Mouse (Mus musculus) liver, embryonic 14.5 days (tissue): ENCODE results near the gene Ankle1. TPM values are rescaled to one million over a fixed set of nuclear protein-coding genes. Genes with fewer than 3 reads are reported as not detected.

Experiments used
- ATAC-seq: fragments of 200-750 bp; cut with Nextera tagmentation; 2 replicates; pipeline ENCODE4 v1.8.0; 2017; ENCODE audit warnings: moderate number of reproducible peaks, mild to moderate bottlenecking, moderate library complexity; ENCODE audit not compliant: insufficient read depth
- DNase-seq, 3 experiments: peaks; one replicate each; pipeline ENCODE4 v3.0.0-alpha.2; 2012 to 2013; ENCODE audit warnings: low read depth in 3 of 3, low spot score in 3 of 3
- H3K27ac ChIP-seq: fragments of 300-500 bp; sonication (generic); 2 replicates; pipeline ENCODE4 v1.5.1; 2014; ENCODE audit warnings: moderate library complexity, mild to moderate bottlenecking, control low read depth, inconsistent platforms
- H3K27me3 ChIP-seq: fragments of 300-500 bp; sonication (generic); 2 replicates; pipeline ENCODE4 v1.6.1; 2014; ENCODE audit warnings: mild to moderate bottlenecking, low read length, moderate library complexity; ENCODE audit not compliant: control insufficient read depth, insufficient read depth
- H3K36me3 ChIP-seq: fragments of 300-500 bp; sonication (generic); replicated peaks from 2 replicates; pipeline ENCODE4 v1.6.1; 2014; ENCODE audit warnings: low read depth; ENCODE audit not compliant: control insufficient read depth, insufficient read depth
- H3K4me1 ChIP-seq, 2 experiments: fragments of 200-500 bp in 1 of 2; fragments of 300-500 bp in 1 of 2; sonication (generic) in 1 of 2; replicated peaks; 2 replicates each; pipeline ENCODE4 v1.6.1; 2012 to 2014; ENCODE audit warnings: antibody characterized with exemption in 1 of 2, inconsistent platforms in 1 of 2, low read length in 1 of 2; ENCODE audit not compliant: control insufficient read depth in 2 of 2, insufficient read depth in 2 of 2
- H3K4me2 ChIP-seq: fragments of 300-500 bp; sonication (generic); 2 replicates; pipeline ENCODE4 v1.6.1; 2014; ENCODE audit warnings: low read depth, mild to moderate bottlenecking, control low read depth, moderate library complexity
- H3K4me3 ChIP-seq, 2 experiments: fragments of 200-500 bp in 1 of 2; fragments of 300-500 bp in 1 of 2; sonication (generic) in 1 of 2; 2 replicates each; pipeline ENCODE4 v1.5.1; 2012 to 2014; ENCODE audit warnings: low read depth in 2 of 2, low read length in 2 of 2, mild to moderate bottlenecking in 2 of 2, control low read depth in 1 of 2, inconsistent platforms in 1 of 2, moderate library complexity in 1 of 2; ENCODE audit not compliant: insufficient read depth in 1 of 2
- H3K9ac ChIP-seq: fragments of 300-500 bp; sonication (generic); replicated peaks from 2 replicates; pipeline ENCODE4 v1.6.1; 2014; ENCODE audit warnings: mild to moderate bottlenecking, control low read depth, moderate library complexity
- H3K9me3 ChIP-seq: fragments of 300-500 bp; sonication (generic); 2 replicates; pipeline ENCODE4 v1.6.1; 2016; ENCODE audit warnings: low read length, mixed read lengths; ENCODE audit not compliant: control insufficient read depth
- CTCF ChIP-seq: IDR thresholded peaks from 2 replicates; pipeline ENCODE4 v1.5.1; 2016; ENCODE audit warnings: antibody characterized with exemption, low read depth, control low read depth
- EP300 ChIP-seq: IDR thresholded peaks from 2 replicates; pipeline ENCODE4 v1.6.1; 2016; ENCODE audit warnings: antibody characterized with exemption, low read depth
- WGBS: fragments of 180-500 bp; shearing (Covaris S2); extraction: QIAGEN DNeasy Blood & Tissue Kit; methylation state at CpG from one replicate; pipeline ENCODE4 v1.1.7; 2014; ENCODE audit not compliant: insufficient replicate concordance; 5-methylcytosine and 5-hydroxymethylcytosine counted together
- polyA plus RNA-seq, 2 experiments: library from polyadenylated mRNA; depleted of rRNA in 1 of 2; stranded (reverse) in 1 of 2; unstranded in 1 of 2; fragments of >200 nt; fragmentation: Nextera tagmentation in 1 of 2; extraction: Ambion mirVana in 1 of 2; gene quantifications; 2 replicates each; pipeline versions ENCODE4 v1.2.1 to v1.2.3; 2012 to 2014

Ankle1 gene
- polyA plus RNA-seq (2012; rRNA removed) (52.5 and 58.0 TPM in 2 replicates), polyA plus RNA-seq (2014; fragmentation: Nextera tagmentation; extraction: Ambion mirVana) (17.8 and 19.0 TPM in 2 replicates)

- Histone ChIP-seq H3K4me2 (peak within 1 kb of the TSS; percentile 70), H3K4me1 (peaks cover 8 to 10% of the 10 kb centered on the region in 2 experiments), H3K9ac (peak within 1 kb of the TSS; percentile 93), H3K9me3 (no peaks in the 10 kb centered on the region), H3K27ac (peak within 1 kb of the TSS; percentile 55), H3K27me3 (no peaks in the 10 kb centered on the region), H3K36me3 (peaks cover 29% of the 10 kb centered on the region), H3K4me3 (peak within 1 kb of the TSS; percentile 92 to 94)
- TF ChIP-seq EP300: no peak
- peak; percentile 89 for TF ChIP-seq CTCF
- WGBS: 11% methylated on average over 33 of the region's 33 CpGs
- DNase-seq (peak; percentile 88 to 89 (median 89)), ATAC-seq (peak; percentile 89)
Measured at GRCm38 (mm10) chr8:71405401-71406098, at the start of gene Ankle1. TSS of gene Ankle1 (plus strand) at chr8:71406010.

GRCm38 (mm10) chr8:71358026-71358425 is 47.8 kb upstream of the Ankle1 start:
- no peaks in the 10 kb centered on the region for H3K4me1 ChIP-seq
- DNase-seq (no peak), ATAC-seq (no peak)
- H3K4me2 ChIP-seq: no peak overlapping the region
- H3K27ac ChIP-seq: no peak overlapping the region
- 73% methylated on average over 3 of the region's 3 CpGs for WGBS
- TF ChIP-seq CTCF: peak; percentile 20; the same call in 1 of the 2 replicates
- no peak for TF ChIP-seq EP300
- no peak overlapping the region for H3K9ac ChIP-seq
- no peaks in the 10 kb centered on the region for H3K9me3 ChIP-seq
- no peaks in the 10 kb centered on the region for H3K27me3 ChIP-seq
- H3K36me3 ChIP-seq: peaks cover 6% of the 10 kb centered on the region
- no peak overlapping the region for H3K4me3 ChIP-seq

- Histone ChIP-seq H3K4me1 (peaks cover 22 to 23% of the 10 kb centered on the region in 2 experiments), H3K4me2 (peak within 1 kb of the TSS; percentile 96), H3K9ac (peak within 1 kb of the TSS; percentile 87), H3K36me3 (peaks cover 2% of the 10 kb centered on the region), H3K27ac (peak within 1 kb of the TSS; percentile 88), H3K9me3 (no peaks in the 10 kb centered on the region), H3K27me3 (no peaks in the 10 kb centered on the region), H3K4me3 (peak within 1 kb of the TSS; percentile 84 to 92)
- DNase-seq: peak; percentile 84 to 88 (median 86)
- ATAC-seq: peak; percentile 70
- TF ChIP-seq CTCF (no peak), EP300 (no peak)
- WGBS: under 1% methylated on average over 56 of the region's 56 CpGs
Measured at GRCm38 (mm10) chr8:71366771-71367528, 38.9 kb upstream of the Ankle1 start, which contains the start of gene Use1. TSS of gene Use1 (plus strand) at chr8:71366848.

GRCm38 (mm10) chr8:71367529-71368176 is 38.2 kb upstream of the Ankle1 start:
- peak overlapping the region; percentile 96 for H3K4me2 ChIP-seq
- H3K9me3 ChIP-seq: no peaks in the 10 kb centered on the region
- peak overlapping the region; percentile 87 for H3K9ac ChIP-seq
- peaks cover 2% of the 10 kb centered on the region for H3K36me3 ChIP-seq
- 30% methylated on average over 17 of the region's 17 CpGs for WGBS
- H3K27me3 ChIP-seq: no peaks in the 10 kb centered on the region
- DNase-seq (no peak), ATAC-seq (no peak)
- peaks cover 22 to 23% of the 10 kb centered on the region in 2 experiments for H3K4me1 ChIP-seq
- TF ChIP-seq CTCF (no peak), EP300 (no peak)
- peak overlapping the region; percentile 84 to 92 for H3K4me3 ChIP-seq
- peak overlapping the region; percentile 88 for H3K27ac ChIP-seq
